Mouse (Mus musculus) intestine, postnatal 0 days (tissue): ENCODE results near the gene Rhox4d. TPM values are rescaled to one million over a fixed set of nuclear protein-coding genes. Genes with fewer than 3 reads are reported as not detected.
"Not testable (repeated sequence)": the region's sequence is repeated elsewhere in the genome, so short reads cannot be mapped to it uniquely, and the experiment has no call there.

Experiments
- ATAC-seq: fragments of 200-750 bp; cut with Nextera tagmentation; 2 replicates; pipeline ENCODE4 v1.8.0; 2017; ENCODE audit warnings: mild to moderate bottlenecking, moderate TSS enrichment, moderate library complexity
- H3K27ac ChIP-seq: fragments of 300-500 bp; sonication (generic); 2 replicates; pipeline ENCODE4 v1.5.1; 2014; ENCODE audit warnings: mild to moderate bottlenecking, low read depth, low read length, moderate library complexity
- H3K27me3 ChIP-seq: fragments of 300-500 bp; sonication (generic); replicated peaks from 2 replicates; pipeline ENCODE4 v1.6.1; 2014; ENCODE audit warnings: low read length, mixed read lengths; ENCODE audit not compliant: control insufficient read depth, insufficient read depth
- H3K36me3 ChIP-seq: fragments of 300-500 bp; sonication (generic); 2 replicates; pipeline ENCODE4 v1.6.1; 2014; ENCODE audit warnings: mild to moderate bottlenecking, moderate library complexity; ENCODE audit not compliant: control insufficient read depth, insufficient read depth
- H3K4me1 ChIP-seq: fragments of 300-500 bp; sonication (generic); replicated peaks from 2 replicates; pipeline ENCODE4 v1.6.1; 2014; ENCODE audit warnings: antibody characterized with exemption, low read length, mixed read lengths; ENCODE audit not compliant: control insufficient read depth, insufficient read depth
- H3K4me2 ChIP-seq: fragments of 300-500 bp; sonication (generic); replicated peaks from 2 replicates; pipeline ENCODE4 v1.6.1; 2014; ENCODE audit warnings: low read depth, mild to moderate bottlenecking, moderate library complexity
- H3K4me3 ChIP-seq: fragments of 300-500 bp; sonication (generic); 2 replicates; pipeline ENCODE4 v1.5.1; 2014; ENCODE audit warnings: low read depth, low read length
- H3K9ac ChIP-seq: fragments of 300-500 bp; sonication (generic); 2 replicates; pipeline ENCODE4 v1.6.1; 2014; ENCODE audit warnings: mild to moderate bottlenecking, low read depth, low read length
- H3K9me3 ChIP-seq: fragments of 300-500 bp; sonication (generic); 2 replicates; pipeline ENCODE4 v1.6.1; 2016; ENCODE audit warnings: mixed run types; ENCODE audit not compliant: control insufficient read depth
- WGBS: fragments of 180-500 bp; shearing (Covaris S2); extraction: QIAGEN DNeasy Blood & Tissue Kit; methylation state at CpG from one replicate; pipeline ENCODE4 v1.1.7; 2014; 5-methylcytosine and 5-hydroxymethylcytosine counted together
- polyA plus RNA-seq: library from polyadenylated mRNA; unstranded; fragments of >200 nt; fragmentation: Nextera tagmentation; extraction: Ambion mirVana; gene quantifications from 2 replicates; pipeline ENCODE4 v1.2.1, GENCODE M21; 2015

Rhox4d gene
- not detected in 2 replicates for polyA plus RNA-seq

- H3K4me2 ChIP-seq, result not testable (repeated sequence)
- WGBS, result 93% methylated on average over 16 of the region's 18 CpGs
Observed at GRCm38 (mm10) chrX:37514059-37514458, at the start of gene Rhox4d. Gene Rhox4d, plus strand, starts transcription at chrX:37514359.

GRCm38 (mm10) chrX:37480037-37480436 lies 34.1 kb upstream of the Rhox4d start, which contains the start of gene Rhox4c:
Gene Rhox4c, plus strand, starts transcription at chrX:37480337.
- not testable (repeated sequence) for H3K27me3 ChIP-seq, H3K9ac ChIP-seq, H3K36me3 ChIP-seq, H3K4me2 ChIP-seq, H3K9me3 ChIP-seq, H3K27ac ChIP-seq, H3K4me1 ChIP-seq, H3K4me3 ChIP-seq, ATAC-seq
- 95% methylated on average over 14 of the region's 14 CpGs for WGBS

More at GRCm38 (mm10) chrX:37514059-37514458, at the start of gene Rhox4d:
- ATAC-seq, H3K9ac ChIP-seq, H3K4me1 ChIP-seq, H3K27me3 ChIP-seq, H3K27ac ChIP-seq, H3K9me3 ChIP-seq, H3K4me3 ChIP-seq, H3K36me3 ChIP-seq: not testable (repeated sequence)

GRCm38 (mm10) chrX:37530152-37530551 lies 16.0 kb downstream of the Rhox4d start, which contains the start of gene Rhox2e:
Gene Rhox2e, plus strand, starts transcription at chrX:37530452.
- not testable (repeated sequence) for H3K27me3 ChIP-seq, ATAC-seq, H3K9ac ChIP-seq, H3K36me3 ChIP-seq, H3K4me3 ChIP-seq, H3K9me3 ChIP-seq, H3K27ac ChIP-seq, H3K4me2 ChIP-seq, H3K4me1 ChIP-seq
- 93% methylated on average over 2 of the region's 8 CpGs for WGBS

GRCm38 (mm10) chrX:37541719-37542118 lies 27.6 kb downstream of the Rhox4d start, which contains the start of gene Rhox3e:
Gene Rhox3e, plus strand, starts transcription at chrX:37542019.
- no CpG with 5 or more reads among the region's 4 CpGs for WGBS
- not testable (repeated sequence) for H3K9me3 ChIP-seq, ATAC-seq

GRCm38 (mm10) chrX:37557112-37557511 lies 43.0 kb downstream of the Rhox4d start, which contains the start of gene Rhox4e:
Gene Rhox4e, plus strand, starts transcription at chrX:37557412.
- not testable (repeated sequence) for H3K4me2 ChIP-seq, H3K36me3 ChIP-seq, H3K9ac ChIP-seq, H3K4me3 ChIP-seq, H3K27me3 ChIP-seq, H3K4me1 ChIP-seq, ATAC-seq, H3K27ac ChIP-seq, H3K9me3 ChIP-seq
- WGBS, result 90% methylated on average over 10 of the region's 18 CpGs

More at GRCm38 (mm10) chrX:37541719-37542118, 27.6 kb downstream of the Rhox4d start, which contains the start of gene Rhox3e:
- not testable (repeated sequence) for H3K4me2 ChIP-seq, H3K36me3 ChIP-seq, H3K27me3 ChIP-seq, H3K4me1 ChIP-seq, H3K9ac ChIP-seq, H3K4me3 ChIP-seq, H3K27ac ChIP-seq

Other genes starting within 250 kb of the Rhox4d start
- not detected in 2 replicates for gene Rhox4a, start 249.0 kb upstream of the Rhox4d start, polyA plus RNA-seq
- gene Rhox3a2, start 134.3 kb upstream of the Rhox4d start, polyA plus RNA-seq, result not detected in 2 replicates
- not detected in 2 replicates for gene Rhox4a2, start 123.5 kb upstream of the Rhox4d start, polyA plus RNA-seq
- gene Rhox2b, start 102.3 kb upstream of the Rhox4d start, polyA plus RNA-seq, result not detected in 2 replicates
- gene Rhox4b, start 81.9 kb upstream of the Rhox4d start, polyA plus RNA-seq, result not detected in 2 replicates
- gene Rhox2c, start 60.7 kb upstream of the Rhox4d start, polyA plus RNA-seq, result not detected in 2 replicates
- gene Rhox3c, start 55.8 kb upstream of the Rhox4d start, polyA plus RNA-seq, result not detected in 2 replicates
- gene Rhox4c, start 34.0 kb upstream of the Rhox4d start, polyA plus RNA-seq, result not detected in 2 replicates
- not detected in 2 replicates for gene Rhox2d, start 20.9 kb upstream of the Rhox4d start, polyA plus RNA-seq
- gene Rhox2e, start 16.1 kb downstream of the Rhox4d start, polyA plus RNA-seq, result not detected in 2 replicates
- not detected in 2 replicates for gene Rhox3e, start 27.7 kb downstream of the Rhox4d start, polyA plus RNA-seq
- gene Rhox4e, start 43.1 kb downstream of the Rhox4d start, polyA plus RNA-seq, result not detected in 2 replicates
- not detected in 2 replicates for gene Rhox2f, start 57.0 kb downstream of the Rhox4d start, polyA plus RNA-seq
- gene Rhox3f, start 66.6 kb downstream of the Rhox4d start, polyA plus RNA-seq, result not detected in 2 replicates
- not detected in 2 replicates for gene Rhox4f, start 93.3 kb downstream of the Rhox4d start, polyA plus RNA-seq
- not detected in 2 replicates for gene Rhox3g, start 114.3 kb downstream of the Rhox4d start, polyA plus RNA-seq
- gene Rhox2g, start 129.1 kb downstream of the Rhox4d start, polyA plus RNA-seq, result not detected in 2 replicates
- not detected in 2 replicates for gene Rhox4g, start 137.0 kb downstream of the Rhox4d start, polyA plus RNA-seq
- not detected in 2 replicates for gene Rhox3h, start 154.4 kb downstream of the Rhox4d start, polyA plus RNA-seq
- not detected in 2 replicates for gene Rhox2h, start 158.9 kb downstream of the Rhox4d start, polyA plus RNA-seq